Mouse (Mus musculus) C2C12 (cell line): ENCODE measurements around the gene Gpr37l1.

ENCODE experiments used
- CTCF ChIP-seq: IDR thresholded peaks from one replicate; pipeline ENCODE4 v1.5.1; 2011; ENCODE audit not compliant: control insufficient read depth, insufficient read depth, insufficient read length
- MAX ChIP-seq: IDR thresholded peaks from one replicate; pipeline ENCODE4 v1.6.1; 2011; ENCODE audit warnings: mild to moderate bottlenecking, control low read depth
- MYOD1 ChIP-seq: IDR thresholded peaks from one replicate; pipeline ENCODE4 v1.6.1; 2011; ENCODE audit warnings: low read depth; ENCODE audit not compliant: control insufficient read depth, insufficient read length
- MYOG ChIP-seq: IDR thresholded peaks from one replicate; pipeline ENCODE4 v1.6.1; 2011; ENCODE audit not compliant: control insufficient read depth, insufficient read length; ENCODE audit errors: extremely low read depth

DNA sequence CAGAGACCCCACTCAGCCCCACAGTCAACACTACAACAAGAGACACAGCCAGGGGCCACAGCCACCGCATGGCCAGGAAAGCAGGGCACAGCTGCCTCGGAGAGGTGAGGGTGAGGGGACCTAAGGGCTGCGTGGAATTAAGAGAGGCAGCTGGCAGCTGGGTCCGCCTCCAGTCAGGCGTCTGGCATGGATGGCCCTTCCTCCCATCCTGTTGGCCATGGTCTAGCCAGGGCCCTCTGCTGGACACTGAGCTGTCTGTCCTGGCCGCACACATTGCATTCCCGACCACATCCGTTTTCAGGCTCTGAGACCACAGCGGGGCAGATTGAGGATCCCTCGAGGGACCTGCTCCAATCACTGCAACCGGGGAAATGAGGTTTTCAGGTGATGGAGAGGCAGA, at the start of gene Gpr37l1:
- TF ChIP-seq MAX (no peak), CTCF (peak; percentile 24), MYOG (no peak), MYOD1 (no peak)
